Mouse (Mus musculus): ENCODE measurements around the gene Efna3.

The Efna3 gene

DNA sequence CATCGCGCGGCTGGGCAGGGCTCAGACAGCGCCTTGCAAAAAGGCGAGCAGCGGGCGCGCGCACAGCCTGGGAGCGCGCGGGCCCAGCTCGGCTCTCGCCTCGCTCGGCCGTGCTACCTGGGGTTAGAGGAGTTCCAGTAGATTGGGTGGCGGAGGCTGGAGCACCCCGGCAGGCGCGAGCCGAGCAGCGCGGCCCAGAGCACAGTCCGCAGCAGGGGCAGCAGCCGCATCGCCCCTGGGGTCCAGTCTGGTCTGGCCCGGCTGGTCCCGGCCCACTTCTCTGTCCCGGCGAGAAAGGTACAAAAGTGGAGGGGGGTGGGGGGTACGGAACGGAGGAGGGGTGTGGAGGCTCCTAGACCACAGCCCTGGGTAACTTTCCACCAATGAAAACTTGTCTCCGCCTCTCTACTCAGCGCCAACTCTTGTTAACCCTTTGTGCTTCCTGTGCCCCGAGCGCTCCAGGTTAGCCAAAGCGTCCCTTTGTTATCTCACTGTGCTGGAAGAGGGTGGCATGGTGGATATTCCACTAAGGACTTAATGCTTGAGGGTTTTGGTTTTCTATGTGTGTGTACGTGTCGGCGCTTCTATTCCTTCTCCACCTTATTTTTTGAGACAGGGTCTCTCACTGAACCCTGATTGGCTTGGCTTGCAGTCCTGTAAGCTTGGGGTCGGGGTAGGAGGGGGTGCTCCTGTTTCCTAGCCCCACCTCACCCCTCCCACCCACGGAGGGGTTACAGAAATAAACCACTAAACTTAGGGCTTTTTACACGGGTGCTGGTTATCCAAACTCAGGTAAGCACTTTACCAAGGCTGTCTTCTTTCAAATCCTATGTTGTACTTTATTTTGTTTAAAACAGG, 15.2 kb upstream of the Efna3 start, which contains the start of gene Efna4:
Efna4 (minus strand) TSS at position 308 of the 858 bp plus-strand sequence.
- no peak for DNase-seq (ENCODE audit: low read depth in 2 of 2, low spot score in 2 of 2)

DNA sequence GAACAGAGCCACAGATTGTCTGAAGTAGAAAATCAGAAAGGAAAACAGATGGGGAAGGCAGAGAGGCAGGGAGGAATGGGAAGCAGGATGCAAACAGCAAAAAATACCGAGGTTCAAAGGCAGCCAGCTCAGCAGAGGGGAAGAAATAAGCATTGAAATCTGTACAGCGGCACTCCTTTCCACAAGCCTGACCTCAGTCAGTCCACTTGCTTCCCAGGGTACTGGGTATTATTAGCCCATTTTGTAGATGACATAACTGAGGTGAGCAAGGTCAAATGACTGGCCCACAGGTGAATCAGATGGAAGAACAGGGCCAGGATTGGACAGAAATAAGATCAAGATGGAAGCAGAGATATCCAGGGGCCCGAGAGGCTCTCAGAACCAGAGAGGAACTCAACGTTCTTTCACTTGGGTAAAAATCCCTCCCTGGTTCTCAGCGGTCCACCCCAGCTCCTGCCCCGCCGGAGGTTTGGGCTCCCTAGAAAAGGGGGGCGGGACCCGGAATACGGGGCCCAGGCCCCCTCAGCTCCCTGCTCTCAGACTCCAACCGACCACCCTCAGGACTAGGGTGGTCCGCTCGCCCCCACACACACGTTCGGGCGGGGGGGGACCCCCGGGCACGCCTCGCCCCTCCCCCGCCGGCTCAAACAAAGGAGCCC, 14.4 kb upstream of the Efna3 start:
- DNase-seq (ENCODE audit: low read depth in 2 of 2, low spot score in 2 of 2): no peak

DNA sequence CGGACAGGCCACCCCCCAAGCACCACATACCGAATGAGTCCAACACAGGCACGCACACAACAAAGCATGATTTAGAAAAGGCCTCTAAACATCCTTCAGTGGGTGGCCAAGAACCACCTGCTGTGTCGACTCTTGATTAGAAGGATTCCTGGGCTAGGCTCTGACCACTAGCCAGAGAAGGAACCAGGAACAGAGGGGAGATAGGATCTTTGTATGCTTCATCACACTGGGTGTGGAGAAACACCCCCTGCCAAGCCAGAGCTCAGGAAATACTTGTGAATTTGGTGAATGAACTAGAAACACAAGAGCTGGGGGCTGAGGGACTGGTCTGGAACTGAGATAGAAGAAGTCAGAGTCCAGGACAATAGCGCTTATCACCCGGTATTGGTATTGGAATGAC, 13.8 kb upstream of the Efna3 start:
- DNase-seq (ENCODE audit: low read depth in 2 of 2, low spot score in 2 of 2): no peak

DNA sequence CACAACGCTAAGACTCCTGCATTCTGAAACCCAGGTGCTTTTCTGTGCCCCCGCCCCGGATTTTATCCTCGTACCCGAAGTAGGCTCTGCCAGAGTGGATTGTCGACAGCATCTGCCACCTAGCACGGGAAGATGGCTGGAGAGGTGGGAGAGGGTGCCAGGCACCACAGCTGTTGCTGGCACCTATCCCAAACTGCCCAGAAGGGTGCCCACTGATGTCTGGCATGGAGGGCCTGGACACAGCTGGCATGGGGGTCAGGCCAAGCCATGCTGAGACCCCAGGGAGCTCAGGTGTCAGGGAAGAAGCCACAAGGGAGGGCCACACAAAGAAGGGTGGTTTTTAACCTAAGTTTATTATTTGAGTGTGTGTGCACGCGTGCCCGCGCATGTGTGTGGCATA, 10.3 kb upstream of the Efna3 start:
- DNase-seq (ENCODE audit: low read depth in 2 of 2, low spot score in 2 of 2): no peak

DNA sequence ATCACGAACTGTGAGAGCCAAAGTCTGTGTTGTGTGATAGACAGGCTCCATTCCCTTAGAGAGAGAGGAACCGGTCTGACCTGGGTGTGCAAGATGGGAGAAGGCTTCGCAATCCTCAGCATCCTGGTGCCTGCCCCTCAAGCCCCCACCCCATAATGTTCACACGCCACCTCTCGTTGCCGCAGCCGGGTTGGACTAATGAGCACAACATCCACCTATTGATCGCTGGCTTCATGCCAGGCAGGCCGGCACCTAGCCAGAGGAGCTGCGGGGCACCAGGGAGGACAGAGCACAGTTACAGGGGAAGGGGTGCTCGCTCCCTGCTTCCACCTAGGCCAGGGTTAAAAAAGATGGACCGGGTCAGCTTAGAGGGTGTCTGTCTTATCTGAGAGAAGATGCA, 9.7 kb upstream of the Efna3 start:
- no peak for DNase-seq (ENCODE audit: low read depth in 2 of 2, low spot score in 2 of 2)

DNA sequence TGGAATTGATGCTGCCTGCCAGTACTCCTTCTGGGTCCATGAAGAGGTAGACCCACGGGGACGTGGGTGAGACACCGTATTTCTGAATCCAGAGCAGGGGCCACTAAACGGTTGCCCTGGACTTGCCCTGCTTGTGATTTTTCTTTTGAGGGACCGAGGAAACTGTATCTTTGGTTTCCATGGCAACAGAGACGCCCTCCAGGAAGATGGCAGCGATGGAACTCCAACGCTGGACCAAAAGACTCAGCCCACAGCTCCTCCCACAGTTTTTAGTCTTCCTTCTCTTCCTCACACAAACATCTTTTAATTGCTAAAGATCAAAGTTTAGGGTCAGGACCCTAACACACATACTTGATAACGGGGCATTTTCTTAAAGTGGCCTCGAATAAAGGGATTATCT, 9.2 kb upstream of the Efna3 start:
- no peak for DNase-seq (ENCODE audit: low read depth in 2 of 2, low spot score in 2 of 2)

DNA sequence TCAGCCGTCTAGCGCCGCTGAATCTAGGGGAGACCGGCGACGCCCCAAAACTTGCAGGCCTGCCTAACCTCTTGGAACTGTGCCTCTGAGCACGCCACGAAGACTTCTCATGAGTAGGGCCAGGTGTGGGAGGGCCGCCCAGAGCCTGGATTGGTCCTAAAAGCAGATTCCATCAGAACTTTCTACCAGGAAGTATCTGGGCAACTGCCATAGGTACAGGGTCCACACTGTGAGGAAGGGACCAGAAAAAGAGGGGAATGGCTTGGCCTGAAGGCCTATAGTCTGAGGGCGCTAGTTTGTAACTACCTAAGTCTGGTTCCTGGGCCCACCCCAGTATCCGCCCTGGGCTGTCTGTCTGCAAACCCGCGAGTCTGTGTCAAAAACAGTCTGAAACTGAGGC, 8.8 kb upstream of the Efna3 start:
- DNase-seq (ENCODE audit: low read depth in 2 of 2, low spot score in 2 of 2): no peak

DNA sequence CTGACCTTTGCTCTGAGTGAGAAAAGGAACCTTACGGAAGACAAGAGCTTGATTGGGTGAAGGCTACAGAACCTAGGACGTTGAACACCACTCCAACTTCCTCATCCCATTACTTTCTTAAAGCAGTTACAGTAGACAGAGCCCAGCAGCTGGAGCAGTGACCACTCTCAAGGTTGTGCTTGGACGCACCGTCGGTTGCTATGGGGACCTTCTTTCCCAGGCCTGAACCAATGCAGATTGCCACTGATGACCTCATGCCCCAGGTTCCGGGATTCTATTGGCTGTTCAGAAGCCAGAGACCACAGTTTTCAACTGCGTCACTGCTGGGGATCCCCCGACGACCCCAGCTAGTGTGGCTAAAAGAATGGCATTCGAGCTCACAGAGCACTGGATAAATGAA, 8.2 kb upstream of the Efna3 start:
- no peak for DNase-seq (ENCODE audit: low read depth in 2 of 2, low spot score in 2 of 2)

DNA sequence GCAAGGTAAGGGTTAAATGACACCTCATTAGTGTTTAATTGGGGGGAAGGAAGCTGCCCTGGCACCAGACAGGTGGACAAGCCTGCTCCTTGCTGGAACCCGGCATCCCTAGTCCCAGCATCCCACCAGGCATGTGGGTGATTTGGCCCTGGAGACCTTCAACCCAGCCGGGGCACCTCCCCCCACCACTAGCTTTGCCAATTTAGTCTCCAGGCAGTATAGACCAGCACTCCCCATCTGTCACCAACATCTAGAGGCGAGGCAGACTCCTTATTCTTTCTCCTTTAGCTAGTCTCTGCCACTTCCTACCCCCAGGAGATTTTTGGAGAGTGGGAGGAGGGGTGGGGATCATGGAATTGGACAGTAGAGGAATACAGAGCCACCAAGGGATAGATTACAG, 7.6 kb upstream of the Efna3 start:
- no peak for DNase-seq (ENCODE audit: low read depth in 2 of 2, low spot score in 2 of 2)

DNA sequence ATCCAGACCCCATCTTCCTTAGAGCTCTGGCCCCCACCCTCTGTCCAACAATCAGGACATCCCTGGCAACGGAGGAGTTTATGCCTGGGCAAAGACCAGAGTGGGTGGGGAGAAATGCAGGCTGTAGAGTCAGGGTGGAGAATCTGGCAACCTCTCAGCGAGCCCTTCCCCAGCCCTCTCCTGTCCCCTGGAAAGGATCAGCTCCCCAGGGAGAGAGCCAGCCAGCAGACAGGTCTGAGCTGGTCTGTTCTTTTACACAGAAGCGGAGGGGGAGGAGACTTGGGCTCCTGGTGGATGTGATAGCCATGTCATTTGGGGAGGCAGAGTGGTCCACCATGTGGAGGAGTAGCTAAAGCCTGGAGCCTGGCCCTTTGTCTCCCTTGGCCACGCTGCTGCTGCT, 5.9 kb upstream of the Efna3 start:
- no peak for DNase-seq (ENCODE audit: low read depth in 2 of 2, low spot score in 2 of 2)

DNA sequence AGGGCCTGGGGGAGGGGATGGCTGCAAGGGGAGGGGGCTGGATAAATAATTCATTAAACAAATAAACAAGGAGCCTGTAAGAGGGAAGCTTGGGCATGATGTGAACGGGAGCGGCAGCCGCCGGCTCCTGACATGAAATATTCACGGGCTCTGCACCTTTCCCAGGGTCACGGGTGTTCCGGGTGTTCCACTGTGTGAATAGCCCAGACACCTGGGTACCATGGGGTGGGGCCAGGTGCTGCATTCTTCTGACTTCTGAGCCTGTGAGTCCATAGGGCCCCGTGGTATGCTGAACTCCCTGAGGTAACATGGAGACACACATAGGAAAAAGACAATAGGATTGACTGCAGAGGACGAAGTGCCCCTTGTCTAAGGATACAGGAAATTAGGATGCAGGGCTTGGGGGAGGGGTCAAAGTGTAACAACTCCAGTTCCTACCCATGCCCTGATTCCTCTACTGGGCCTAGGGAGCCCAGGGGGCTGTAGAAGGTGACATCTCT, 4.7 kb upstream of the Efna3 start:
- DNase-seq (ENCODE audit: low read depth in 2 of 2, low spot score in 2 of 2): no peak

DNA sequence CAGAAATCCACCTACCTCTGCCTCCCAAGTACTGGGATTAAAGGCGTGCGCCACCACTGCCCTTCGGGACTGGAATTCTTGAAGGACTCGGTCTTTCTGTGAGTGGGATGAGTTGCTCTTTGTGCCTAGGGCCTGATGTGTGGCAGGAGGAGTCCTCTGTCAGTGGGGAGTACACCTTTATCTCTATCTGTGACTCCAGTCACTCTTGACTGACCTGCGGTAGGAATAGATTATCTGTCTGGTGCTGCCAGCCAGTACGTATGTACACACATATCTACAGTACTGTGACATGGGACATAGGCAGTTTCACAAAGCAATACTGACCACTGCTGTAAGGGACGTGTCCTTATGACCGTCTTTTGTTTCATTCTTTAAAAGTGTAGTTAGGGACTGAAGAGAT, 3.1 kb upstream of the Efna3 start:
- DNase-seq (ENCODE audit: low read depth in 2 of 2, low spot score in 2 of 2): no peak

DNA sequence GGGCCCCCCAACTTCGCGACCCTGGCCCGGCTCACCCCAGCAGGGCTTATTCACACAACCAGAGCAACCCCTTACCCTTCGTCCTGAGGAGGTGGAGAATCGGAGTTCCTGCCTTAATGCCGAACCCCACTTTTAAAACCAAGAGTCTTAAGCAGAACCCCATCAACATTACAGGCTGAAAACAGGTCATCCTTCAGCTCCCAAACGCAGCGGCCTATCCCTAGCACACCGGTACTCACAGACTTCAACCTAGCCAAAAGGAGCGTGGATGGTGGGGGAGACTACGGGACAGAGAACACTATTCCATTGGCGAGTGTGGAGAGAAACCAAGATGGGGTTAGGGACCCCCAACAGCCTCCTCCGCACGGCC, 649 bp downstream of the Efna3 start:
- DNase-seq (ENCODE audit: low read depth in 2 of 2, low spot score in 2 of 2): no peak

DNA sequence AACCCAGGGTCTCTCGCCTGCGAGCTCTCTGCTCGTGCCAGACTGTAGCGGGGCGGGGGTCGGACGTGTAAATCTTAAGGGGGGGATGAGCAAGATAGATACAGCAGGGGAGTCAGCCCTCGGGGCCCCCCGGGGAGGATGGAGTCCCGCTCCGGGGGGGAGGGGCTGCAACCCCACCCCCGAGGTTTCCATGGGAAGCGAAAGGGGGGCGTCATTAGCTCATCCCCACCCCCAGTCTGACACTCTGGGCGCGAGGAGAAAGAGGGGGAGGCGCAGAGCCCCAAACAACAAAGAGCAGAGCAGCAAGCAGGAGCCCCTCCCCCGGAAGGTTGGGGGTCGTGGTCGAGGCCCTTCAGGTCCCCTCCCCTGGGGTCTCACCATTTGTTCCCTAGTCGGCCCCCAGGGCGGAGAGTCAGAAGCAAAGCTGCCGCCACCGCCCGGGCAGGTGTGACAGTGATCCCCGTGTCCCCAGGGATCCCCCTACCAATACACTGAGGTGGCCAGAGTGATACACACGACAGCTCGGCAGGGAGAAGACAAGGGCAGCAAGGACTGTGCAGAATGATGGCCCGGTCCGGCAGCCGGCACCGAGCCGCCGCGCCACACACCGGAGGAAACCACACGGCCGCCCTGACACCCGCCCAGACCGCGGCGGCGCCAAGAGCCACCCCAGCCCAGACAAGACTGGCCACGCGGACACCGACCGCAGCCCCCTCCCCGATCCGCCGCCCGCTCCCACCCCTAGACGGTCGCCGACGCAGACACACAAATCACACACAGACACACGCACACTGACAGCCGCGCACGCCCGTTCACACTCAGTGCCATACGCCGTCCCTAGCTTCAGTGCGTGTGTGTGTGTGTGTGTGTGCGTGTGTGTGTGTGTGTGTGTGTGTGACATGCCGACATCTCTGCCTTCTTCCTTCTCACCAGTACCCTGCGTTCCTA, 1.3 kb downstream of the Efna3 start:
- peak in 1 of 2 experiments; percentile 44 for DNase-seq (ENCODE audit: low read depth in 2 of 2, low spot score in 2 of 2)

DNA sequence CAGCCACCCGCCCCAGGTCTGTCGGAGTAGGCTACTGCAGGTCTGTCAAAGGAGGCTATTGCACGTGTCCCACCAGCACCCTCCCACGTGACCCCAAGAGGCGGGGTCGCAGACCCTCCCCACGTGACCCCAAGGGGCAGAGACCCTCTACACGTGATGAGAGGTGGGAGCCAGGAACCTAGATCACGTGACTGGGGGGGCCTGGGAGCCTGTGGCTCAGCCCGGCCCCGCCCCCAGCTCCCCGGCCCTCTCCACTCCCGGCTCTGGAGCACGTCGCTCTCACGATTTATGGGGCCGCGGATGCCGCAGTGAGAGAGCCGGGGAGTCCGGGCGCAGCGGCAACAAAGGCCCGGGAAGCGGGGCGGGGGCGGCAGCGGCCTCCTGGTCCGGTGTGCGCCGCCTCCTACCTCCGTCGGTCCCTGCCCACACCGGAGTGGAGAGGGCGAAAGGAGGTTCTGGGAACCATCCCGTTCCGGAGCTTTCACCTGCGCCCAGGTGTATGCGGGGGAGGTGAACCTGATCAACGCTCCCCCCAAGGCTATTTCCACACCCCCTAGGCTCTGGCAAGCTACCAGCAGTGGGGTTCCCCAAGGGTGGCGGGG, 2.1 kb downstream of the Efna3 start:
- DNase-seq (ENCODE audit: low read depth in 2 of 2, low spot score in 2 of 2): no peak

DNA sequence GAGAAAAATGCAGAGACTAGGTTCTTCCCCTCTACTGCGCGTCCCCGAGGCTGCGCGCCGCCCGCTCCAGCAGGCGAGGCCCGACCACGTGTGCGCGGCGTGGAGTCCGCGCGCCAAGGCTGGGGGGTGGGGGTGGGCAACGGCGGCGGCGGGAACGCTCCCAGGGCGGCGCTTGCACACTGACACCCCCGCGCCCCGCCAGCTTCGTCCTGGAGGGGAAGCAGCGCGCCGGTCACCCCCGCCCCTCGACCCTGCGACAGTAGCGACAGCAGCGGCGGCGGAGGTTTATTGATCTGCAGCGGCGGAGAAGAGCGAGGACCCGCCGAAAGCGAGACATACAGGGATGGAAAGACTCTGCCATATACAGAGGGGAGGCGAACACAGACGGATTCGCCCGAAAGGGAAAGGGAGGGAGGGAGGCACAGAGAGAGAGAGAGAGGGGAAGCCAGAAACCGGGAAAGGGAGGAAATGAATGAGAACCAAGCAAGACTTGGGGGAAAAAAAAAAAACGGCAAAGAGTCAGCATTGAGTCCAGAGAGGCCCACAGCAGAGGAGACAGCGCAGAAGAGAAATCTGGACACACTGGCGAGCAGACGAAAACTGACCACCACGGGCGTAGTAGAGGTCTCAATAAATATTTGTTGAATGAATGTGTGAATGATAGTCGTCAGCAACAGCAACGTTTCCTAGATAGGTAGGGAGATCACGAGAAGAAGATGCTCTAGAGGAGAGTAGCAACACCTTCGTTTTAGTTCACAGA, 3.0 kb downstream of the Efna3 start:
- DNase-seq (ENCODE audit: low read depth in 2 of 2, low spot score in 2 of 2): no peak

DNA sequence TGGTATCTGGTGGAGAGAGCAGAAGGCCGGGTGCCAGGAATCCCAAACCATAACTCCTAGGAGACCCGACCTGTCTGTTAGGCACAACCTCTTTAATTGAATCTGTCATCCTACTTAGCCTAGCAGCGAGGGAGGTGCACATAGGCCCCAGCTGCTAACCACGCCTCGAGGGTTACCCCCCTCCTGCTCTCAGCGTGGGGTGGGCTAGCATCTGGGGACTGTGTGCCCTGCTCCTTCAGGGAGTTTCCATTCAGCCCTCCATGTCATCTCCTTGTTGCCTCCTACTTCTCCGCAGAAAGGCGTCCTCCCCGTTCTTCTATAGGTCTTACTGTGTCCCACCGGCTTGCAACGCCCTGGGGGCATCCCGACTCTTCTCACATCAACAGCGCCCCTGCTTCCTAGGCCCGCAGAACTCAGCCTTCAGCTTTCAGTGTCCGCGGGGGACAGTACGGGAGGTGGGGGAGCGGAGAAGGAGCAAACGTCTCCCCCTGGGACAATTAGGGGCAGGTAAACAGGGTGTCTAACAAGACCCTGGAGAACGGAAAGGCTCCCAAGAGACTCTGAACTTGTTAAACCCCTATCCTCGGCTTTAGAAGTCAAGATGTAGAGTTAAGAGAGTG, 3.7 kb downstream of the Efna3 start:
- DNase-seq (ENCODE audit: low read depth in 2 of 2, low spot score in 2 of 2): no peak

DNA sequence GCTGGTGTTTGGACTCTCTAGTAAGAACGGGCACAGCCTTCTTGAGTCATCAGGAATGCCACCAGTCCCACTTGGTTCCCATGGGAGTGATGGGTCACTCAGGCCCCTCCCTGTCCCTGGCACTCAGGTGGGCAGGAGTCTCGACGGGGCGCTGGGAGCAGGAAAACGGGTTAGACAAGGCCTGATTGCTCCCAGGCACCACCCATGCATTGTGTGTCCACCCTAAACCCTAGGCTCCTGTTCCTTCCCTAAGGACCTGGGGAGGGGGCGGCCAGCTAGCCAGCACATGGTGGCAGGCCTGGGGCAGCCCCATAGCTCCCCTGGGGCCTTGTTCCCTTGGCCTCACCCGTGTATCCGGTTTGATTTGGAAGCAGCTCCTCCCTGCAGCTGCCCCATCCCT, 4.4 kb downstream of the Efna3 start:
- DNase-seq (ENCODE audit: low read depth in 2 of 2, low spot score in 2 of 2): no peak

DNA sequence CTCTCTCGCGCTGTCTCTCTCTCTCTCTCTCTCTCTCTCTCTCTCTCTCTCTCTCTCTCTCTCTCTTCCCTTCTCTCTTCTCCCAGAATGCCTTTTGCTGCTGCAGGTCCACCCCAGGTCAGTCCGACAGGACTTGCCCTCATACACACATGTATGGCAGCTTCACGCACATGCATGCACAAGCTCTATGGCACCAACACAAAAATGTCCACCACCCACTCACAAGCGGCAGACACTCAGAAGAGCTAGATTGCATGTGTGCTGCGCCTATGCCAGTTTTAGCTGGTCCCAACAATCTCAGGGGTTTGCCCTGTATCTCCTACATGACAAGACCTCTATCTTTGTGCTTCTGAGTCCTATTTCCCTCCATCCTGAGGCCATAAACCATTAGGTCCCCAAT, 5.5 kb downstream of the Efna3 start:
- DNase-seq (ENCODE audit: low read depth in 2 of 2, low spot score in 2 of 2): no peak

DNA sequence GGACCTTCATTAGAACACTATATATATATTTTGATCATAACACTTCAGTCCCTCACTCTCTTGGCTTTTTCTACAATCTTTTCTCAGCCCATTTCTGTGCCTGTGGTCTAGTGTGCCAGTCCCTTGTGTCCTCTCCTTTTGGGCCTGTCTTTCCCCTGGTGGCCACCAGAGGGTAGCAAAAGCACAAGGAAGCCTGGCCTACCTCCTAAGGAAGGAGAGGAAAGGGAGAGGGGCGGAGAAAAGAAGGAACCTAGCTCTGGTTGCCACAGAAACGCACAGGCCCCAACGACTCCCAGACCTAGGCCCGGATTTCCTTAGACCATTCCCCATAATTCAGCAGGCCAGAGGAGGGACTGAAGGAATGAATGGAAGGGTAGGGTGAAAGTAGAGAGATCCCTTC, 5.9 kb downstream of the Efna3 start:
- DNase-seq (ENCODE audit: low read depth in 2 of 2, low spot score in 2 of 2): peak in 1 of 2 experiments; percentile 62

Measured in CD8-positive naive resting alpha-beta T cell, adult 2 months (primary cell).